Mouse (Mus musculus): ENCODE measurements around the gene Elp5. TPM values are rescaled to one million over a fixed set of nuclear protein-coding genes. Genes with fewer than 3 reads are reported as not detected.

Gene Elp5
- 55.1 and 57.2 TPM in 2 replicates for polyA plus RNA-seq (2015; fragmentation: Nextera tagmentation; extraction: Ambion mirVana)

DNA sequence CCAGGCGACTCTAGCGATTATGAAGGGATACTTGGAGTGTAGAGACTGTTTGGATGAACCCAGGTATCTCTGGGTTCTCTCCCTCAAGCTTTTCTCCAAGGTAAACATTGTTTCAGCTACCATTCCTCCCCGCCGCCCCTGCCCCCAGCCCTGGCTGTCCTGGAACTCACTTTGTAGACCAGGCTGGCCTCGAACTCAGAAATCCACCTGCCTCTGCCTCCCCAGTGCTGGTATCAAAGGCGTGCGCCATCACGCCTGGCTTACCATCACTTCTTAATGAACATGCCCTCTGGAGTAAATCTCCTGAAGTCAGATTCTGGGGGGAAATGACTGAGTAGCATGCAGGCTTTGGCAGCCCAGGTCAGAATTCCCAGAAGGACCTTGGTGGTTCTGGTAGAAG lies at the start of gene Elp5:
TSS of gene Elp5 (minus strand) at position 293 of the 400 bp plus-strand sequence.
- Histone ChIP-seq H3K4me1 (ENCODE audit: control insufficient read depth, low read depth, low read length) (peaks cover 25% of the 10 kb centered on the region), H3K27ac (ENCODE audit: low read length) (peak within 1 kb of the TSS; percentile 97), H3K27me3 (ENCODE audit: control insufficient read depth, insufficient read depth, low read depth, low read length) (no peaks in the 10 kb centered on the region), H3K4me2 (ENCODE audit: low read depth, low read length) (peak within 1 kb of the TSS; percentile 87), H3K9ac (ENCODE audit: low read depth, low read length) (peak within 1 kb of the TSS; percentile 96), H3K36me3 (ENCODE audit: control insufficient read depth, insufficient read depth) (peaks cover 21% of the 10 kb centered on the region), H3K4me3 (ENCODE audit: low read depth, low read length) (peak within 1 kb of the TSS; percentile 81), H3K9me3 (replicated peaks; ENCODE audit: control insufficient read depth, low read length) (no peaks in the 10 kb centered on the region)
- ATAC-seq (ENCODE audit: low read depth): no peak
- 44% methylated on average over 8 of the region's 8 CpGs for WGBS (ENCODE audit: insufficient replicate concordance)

DNA sequence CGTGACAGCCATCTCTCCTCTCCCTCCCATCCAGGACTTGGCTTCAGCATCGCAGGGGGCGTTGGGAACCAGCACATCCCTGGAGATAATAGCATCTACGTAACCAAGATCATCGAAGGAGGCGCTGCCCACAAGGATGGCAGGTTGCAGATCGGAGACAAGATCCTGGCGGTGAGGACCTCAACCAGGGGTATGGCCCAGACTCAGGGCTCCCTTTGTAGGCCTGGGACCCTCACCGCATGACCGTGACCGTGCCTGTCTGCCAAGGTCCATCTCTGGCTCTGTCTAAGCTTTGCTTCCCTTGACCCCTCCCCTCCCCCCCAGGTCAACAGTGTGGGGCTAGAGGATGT lies 49.0 kb upstream of the Elp5 start:
- H3K27me3 ChIP-seq (ENCODE audit: control insufficient read depth, insufficient read depth, low read depth, low read length): peaks cover 6% of the 10 kb centered on the region; the same call in 1 of the 2 replicates
- ATAC-seq (ENCODE audit: low read depth): no peak
- no peak overlapping the region for H3K27ac ChIP-seq (ENCODE audit: low read length)
- H3K4me3 ChIP-seq (ENCODE audit: low read depth, low read length): no peak overlapping the region
- WGBS (ENCODE audit: insufficient replicate concordance): 84% methylated on average over 11 of the region's 11 CpGs
- no peak overlapping the region for H3K9ac ChIP-seq (ENCODE audit: low read depth, low read length)
- H3K4me2 ChIP-seq (ENCODE audit: low read depth, low read length): no peak overlapping the region
- H3K36me3 ChIP-seq (ENCODE audit: control insufficient read depth, insufficient read depth): no peaks in the 10 kb centered on the region
- H3K4me1 ChIP-seq (ENCODE audit: control insufficient read depth, low read depth, low read length): peaks cover 9% of the 10 kb centered on the region
- H3K9me3 ChIP-seq (replicated peaks; ENCODE audit: control insufficient read depth, low read length): no peaks in the 10 kb centered on the region

DNA sequence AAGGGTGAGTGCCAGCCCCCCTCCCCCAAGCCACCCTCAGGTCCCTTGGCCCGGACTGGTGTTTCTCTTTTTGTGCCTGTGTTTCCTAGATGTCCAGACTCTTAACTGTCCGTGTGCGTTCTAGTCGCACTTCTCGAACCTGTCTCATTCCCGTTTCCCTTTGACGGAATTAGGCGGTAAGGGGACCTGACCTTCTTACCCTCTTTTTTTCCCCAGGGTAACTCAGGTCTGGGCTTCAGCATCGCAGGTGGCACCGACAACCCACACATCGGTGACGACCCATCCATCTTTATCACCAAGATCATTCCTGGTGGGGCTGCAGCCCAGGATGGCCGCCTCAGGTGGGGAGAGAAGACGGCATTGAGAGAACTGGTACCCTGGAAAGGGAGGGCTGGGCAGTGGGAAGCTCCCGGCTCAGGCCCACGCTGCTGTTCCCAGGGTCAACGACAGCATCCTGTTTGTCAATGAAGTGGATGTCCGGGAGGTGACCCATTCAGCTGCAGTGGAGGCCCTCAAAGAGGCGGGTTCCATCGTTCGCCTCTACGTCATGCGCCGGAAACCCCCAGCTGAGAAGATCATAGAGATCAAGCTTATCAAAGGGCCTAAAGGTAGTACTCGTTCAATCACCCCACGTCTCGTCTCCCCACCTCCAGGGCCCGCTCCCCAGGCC lies 48.5 kb upstream of the Elp5 start:
- no peaks in the 10 kb centered on the region for H3K9me3 ChIP-seq (replicated peaks; ENCODE audit: control insufficient read depth, low read length)
- H3K4me3 ChIP-seq (ENCODE audit: low read depth, low read length): no peak overlapping the region
- no peak overlapping the region for H3K27ac ChIP-seq (ENCODE audit: low read length)
- no peak overlapping the region for H3K4me2 ChIP-seq (ENCODE audit: low read depth, low read length)
- no peaks in the 10 kb centered on the region for H3K36me3 ChIP-seq (ENCODE audit: control insufficient read depth, insufficient read depth)
- no peak for ATAC-seq (ENCODE audit: low read depth)
- H3K9ac ChIP-seq (ENCODE audit: low read depth, low read length): no peak overlapping the region
- H3K27me3 ChIP-seq (ENCODE audit: control insufficient read depth, insufficient read depth, low read depth, low read length): peaks cover 9% of the 10 kb centered on the region; the same call in 1 of the 2 replicates
- peaks cover 9% of the 10 kb centered on the region for H3K4me1 ChIP-seq (ENCODE audit: control insufficient read depth, low read depth, low read length)
- 79% methylated on average over 28 of the region's 28 CpGs for WGBS (ENCODE audit: insufficient replicate concordance)

DNA sequence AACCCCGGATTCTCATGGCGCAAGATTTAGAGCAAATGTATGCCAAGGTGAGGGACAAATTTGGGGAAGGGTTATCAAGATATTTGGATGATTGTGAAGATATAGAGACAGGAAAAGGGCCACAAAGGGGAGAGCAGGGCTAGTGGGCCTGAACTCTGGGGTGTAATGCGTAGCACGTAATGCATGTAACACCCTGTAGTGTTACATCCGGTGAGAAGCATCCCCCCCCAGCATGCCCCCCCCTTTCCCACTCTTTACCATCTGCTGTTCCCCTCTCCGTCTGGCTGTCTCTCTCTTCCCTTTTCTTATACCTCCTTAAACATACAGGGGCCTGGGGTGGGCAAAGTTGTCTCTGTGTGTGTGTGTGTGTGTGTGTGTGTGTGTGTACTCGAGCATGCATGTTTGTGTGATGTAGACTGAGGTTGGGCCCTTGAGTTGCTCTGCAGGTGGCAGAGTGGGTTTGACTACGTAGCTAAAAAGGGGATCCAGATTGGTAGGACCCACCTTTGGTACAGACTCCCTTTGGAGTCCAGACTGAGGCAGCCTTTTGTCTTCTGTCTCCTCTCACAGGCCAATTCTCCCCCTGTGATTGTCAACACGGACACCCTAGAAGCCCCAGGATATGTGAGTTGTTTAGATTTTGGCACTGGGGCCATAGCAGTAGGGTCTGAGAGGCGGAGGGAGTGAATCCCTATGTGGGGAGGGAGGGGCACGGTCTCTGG lies 47.7 kb upstream of the Elp5 start:
- no peaks in the 10 kb centered on the region for H3K9me3 ChIP-seq (replicated peaks; ENCODE audit: control insufficient read depth, low read length)
- H3K4me1 ChIP-seq (ENCODE audit: control insufficient read depth, low read depth, low read length): peaks cover 9% of the 10 kb centered on the region
- no peak overlapping the region for H3K4me3 ChIP-seq (ENCODE audit: low read depth, low read length)
- no peak overlapping the region for H3K9ac ChIP-seq (ENCODE audit: low read depth, low read length)
- no peak overlapping the region for H3K4me2 ChIP-seq (ENCODE audit: low read depth, low read length)
- H3K27me3 ChIP-seq (ENCODE audit: control insufficient read depth, insufficient read depth, low read depth, low read length): peaks cover 12% of the 10 kb centered on the region; the same call in 1 of the 2 replicates
- no peak for ATAC-seq (ENCODE audit: low read depth)
- H3K27ac ChIP-seq (ENCODE audit: low read length): no peak overlapping the region
- WGBS (ENCODE audit: insufficient replicate concordance): 52% methylated on average over 11 of the region's 11 CpGs
- H3K36me3 ChIP-seq (ENCODE audit: control insufficient read depth, insufficient read depth): no peaks in the 10 kb centered on the region

DNA sequence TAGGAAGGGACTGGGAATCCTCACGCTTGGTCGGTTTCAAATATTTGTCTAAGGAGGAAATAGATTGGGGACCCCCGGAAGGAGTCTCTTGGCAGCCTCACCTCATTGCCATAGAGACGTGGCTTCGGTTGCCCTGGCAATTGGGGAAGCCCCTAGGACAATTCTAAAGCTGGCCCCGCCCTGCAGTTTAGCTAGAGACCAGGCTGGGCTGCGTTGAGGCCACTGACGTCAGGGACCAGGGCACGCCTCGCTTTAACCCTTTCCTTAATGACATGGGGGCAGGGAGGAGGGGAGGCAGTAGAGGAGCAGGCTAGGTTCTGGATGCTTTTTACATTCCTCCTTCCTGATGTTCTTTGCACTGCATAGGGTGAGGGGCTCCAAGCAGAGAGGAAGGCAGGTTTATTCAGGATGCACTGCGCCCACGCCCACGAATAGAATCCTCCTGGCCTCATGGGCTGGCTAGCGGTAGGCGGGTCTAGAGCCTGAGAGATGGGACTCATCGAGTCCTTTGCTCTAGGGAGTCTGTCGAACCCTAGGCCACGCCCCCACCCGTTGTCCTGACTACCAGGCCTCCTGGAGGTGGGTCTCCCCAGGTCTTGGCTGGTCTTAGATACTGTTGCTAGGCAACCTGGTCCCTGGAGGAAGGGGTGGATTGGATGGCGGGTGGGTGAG lies 46.9 kb upstream of the Elp5 start:
- Histone ChIP-seq H3K9me3 (replicated peaks; ENCODE audit: control insufficient read depth, low read length) (no peaks in the 10 kb centered on the region), H3K36me3 (ENCODE audit: control insufficient read depth, insufficient read depth) (no peaks in the 10 kb centered on the region), H3K9ac (ENCODE audit: low read depth, low read length) (no peak overlapping the region), H3K4me2 (ENCODE audit: low read depth, low read length) (0 out of 2 replicates have a peak overlapping the region, but pooled peaks have one; percentile 8), H3K4me3 (ENCODE audit: low read depth, low read length) (no peak overlapping the region), H3K27me3 (ENCODE audit: control insufficient read depth, insufficient read depth, low read depth, low read length) (peaks cover 18% of the 10 kb centered on the region), H3K4me1 (ENCODE audit: control insufficient read depth, low read depth, low read length) (peaks cover 9% of the 10 kb centered on the region), H3K27ac (ENCODE audit: low read length) (no peak overlapping the region)
- peak; percentile 16; the same call in 1 of the 2 replicates for ATAC-seq (ENCODE audit: low read depth)
- 5% methylated on average over 20 of the region's 20 CpGs for WGBS (ENCODE audit: insufficient replicate concordance)

DNA sequence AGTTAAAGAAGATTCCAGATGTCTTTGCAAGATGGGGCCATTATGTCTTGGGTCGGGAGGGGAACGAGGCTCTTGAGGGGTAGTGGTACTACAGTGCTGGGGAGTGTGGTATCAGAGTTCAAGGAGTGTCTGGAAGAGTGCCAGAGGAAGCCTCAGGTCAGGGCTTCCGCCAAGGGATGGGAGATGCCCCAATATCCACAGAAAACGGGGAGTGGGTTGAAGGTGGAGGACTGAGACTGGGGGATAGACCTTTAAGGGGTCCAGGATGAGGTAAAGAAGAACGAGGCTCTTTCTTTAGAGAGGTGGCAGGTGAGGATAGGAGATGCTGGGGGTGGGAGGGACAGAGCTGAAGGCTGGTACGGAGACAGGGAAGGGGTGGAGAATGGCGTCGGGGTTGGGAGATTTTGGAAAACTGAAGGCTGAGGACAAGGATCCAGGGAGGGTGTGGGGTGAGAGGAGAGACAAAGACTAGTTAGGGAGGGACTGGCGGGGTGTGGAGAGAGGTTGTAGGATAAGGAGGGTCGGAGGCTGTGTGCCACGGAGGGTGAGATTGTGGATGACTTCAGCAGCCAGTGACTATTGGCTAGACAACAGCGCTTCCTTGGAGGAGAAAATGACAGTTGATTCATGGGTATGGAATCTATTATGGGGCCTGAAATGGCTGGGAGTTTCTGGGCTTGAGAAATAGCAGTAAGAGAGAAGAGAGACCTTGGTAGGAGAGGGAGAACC lies 46.2 kb upstream of the Elp5 start:
- H3K36me3 ChIP-seq (ENCODE audit: control insufficient read depth, insufficient read depth): no peaks in the 10 kb centered on the region
- no peaks in the 10 kb centered on the region for H3K9me3 ChIP-seq (replicated peaks; ENCODE audit: control insufficient read depth, low read length)
- no peak overlapping the region for H3K9ac ChIP-seq (ENCODE audit: low read depth, low read length)
- H3K27ac ChIP-seq (ENCODE audit: low read length): no peak overlapping the region
- peaks cover 9% of the 10 kb centered on the region for H3K4me1 ChIP-seq (ENCODE audit: control insufficient read depth, low read depth, low read length)
- 27% methylated on average over 12 of the region's 12 CpGs for WGBS (ENCODE audit: insufficient replicate concordance)
- H3K4me2 ChIP-seq (ENCODE audit: low read depth, low read length): 0 out of 2 replicates have a peak overlapping the region, but pooled peaks have one; percentile 8
- no peak for ATAC-seq (ENCODE audit: low read depth)
- peaks cover 25% of the 10 kb centered on the region for H3K27me3 ChIP-seq (ENCODE audit: control insufficient read depth, insufficient read depth, low read depth, low read length)
- H3K4me3 ChIP-seq (ENCODE audit: low read depth, low read length): no peak overlapping the region

DNA sequence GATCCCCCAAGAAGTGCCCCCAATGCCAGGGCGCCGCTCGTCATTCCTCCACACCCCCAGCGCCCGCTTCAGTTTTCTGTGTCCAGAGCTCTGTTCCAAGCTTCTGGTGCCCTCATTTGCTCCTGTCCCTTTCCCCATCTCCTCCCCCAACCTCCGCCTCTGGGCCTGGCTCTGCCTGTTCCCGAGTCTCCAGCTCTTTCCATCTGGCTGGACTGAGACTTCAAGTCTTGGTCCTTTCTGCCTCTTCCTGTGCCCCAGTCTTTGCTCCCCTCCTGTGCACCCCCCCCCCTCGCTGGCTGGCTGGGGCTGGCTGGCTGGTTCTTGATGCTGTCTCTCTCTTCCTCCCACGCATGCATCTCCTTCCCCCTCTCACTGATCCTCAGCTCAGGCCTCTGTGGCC lies 45.1 kb upstream of the Elp5 start:
- Histone ChIP-seq H3K36me3 (ENCODE audit: control insufficient read depth, insufficient read depth) (no peaks in the 10 kb centered on the region), H3K4me1 (ENCODE audit: control insufficient read depth, low read depth, low read length) (peaks cover 9% of the 10 kb centered on the region), H3K27me3 (ENCODE audit: control insufficient read depth, insufficient read depth, low read depth, low read length) (peaks cover 30% of the 10 kb centered on the region), H3K27ac (ENCODE audit: low read length) (no peak overlapping the region), H3K4me2 (ENCODE audit: low read depth, low read length) (no peak overlapping the region), H3K4me3 (ENCODE audit: low read depth, low read length) (no peak overlapping the region), H3K9me3 (replicated peaks; ENCODE audit: control insufficient read depth, low read length) (no peaks in the 10 kb centered on the region), H3K9ac (ENCODE audit: low read depth, low read length) (no peak overlapping the region)
- 60% methylated on average over 9 of the region's 9 CpGs for WGBS (ENCODE audit: insufficient replicate concordance)
- no peak for ATAC-seq (ENCODE audit: low read depth)

DNA sequence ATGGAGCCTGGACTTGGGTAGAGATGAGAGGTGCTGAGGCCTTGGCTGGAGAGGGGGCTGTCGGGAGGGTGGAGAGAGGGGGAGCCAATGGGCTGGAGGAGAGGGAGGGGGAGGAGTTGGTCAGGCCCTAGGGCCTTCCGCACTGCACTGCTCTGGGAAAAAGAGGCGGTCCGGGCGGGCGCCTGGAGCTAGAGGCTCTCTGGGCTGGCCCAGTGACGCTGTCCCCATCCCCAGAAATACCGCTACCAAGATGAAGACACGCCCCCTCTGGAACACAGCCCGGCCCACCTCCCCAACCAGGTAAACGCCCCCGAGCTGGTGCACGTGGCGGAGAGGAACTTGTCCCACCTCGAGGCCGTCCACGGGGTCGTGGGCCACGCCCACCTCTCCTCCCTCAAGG lies 44.4 kb upstream of the Elp5 start:
- H3K27me3 ChIP-seq (ENCODE audit: control insufficient read depth, insufficient read depth, low read depth, low read length): peaks cover 36% of the 10 kb centered on the region
- H3K27ac ChIP-seq (ENCODE audit: low read length): no peak overlapping the region
- H3K4me2 ChIP-seq (ENCODE audit: low read depth, low read length): peak overlapping the region; percentile 15; the same call in 1 of the 2 replicates
- peak; percentile 52 for ATAC-seq (ENCODE audit: low read depth)
- H3K36me3 ChIP-seq (ENCODE audit: control insufficient read depth, insufficient read depth): no peaks in the 10 kb centered on the region
- H3K9ac ChIP-seq (ENCODE audit: low read depth, low read length): no peak overlapping the region
- H3K4me3 ChIP-seq (ENCODE audit: low read depth, low read length): no peak overlapping the region
- 39% methylated on average over 19 of the region's 19 CpGs for WGBS (ENCODE audit: insufficient replicate concordance)
- no peaks in the 10 kb centered on the region for H3K9me3 ChIP-seq (replicated peaks; ENCODE audit: control insufficient read depth, low read length)
- peaks cover 11% of the 10 kb centered on the region for H3K4me1 ChIP-seq (ENCODE audit: control insufficient read depth, low read depth, low read length)

All from liver, embryonic 16.5 days (tissue).